Mouse (Mus musculus) heart, postnatal 0 days (tissue): ENCODE measurements at regions not wholly inside any gene's neighbourhood (a gene's known extent, or its start where the extent isn't known, plus 50 kb on each side); places are given as distances from the start of the nearest gene placed in this dataset.

Experiments
- CTCF ChIP-seq: IDR thresholded peaks from 2 replicates; pipeline ENCODE4 v1.5.1; 2016; ENCODE audit warnings: antibody characterized with exemption, control low read depth, low read depth
- EP300 ChIP-seq: IDR thresholded peaks from 2 replicates; pipeline ENCODE4 v1.6.1; 2016; ENCODE audit warnings: antibody characterized with exemption, low read depth

DNA sequence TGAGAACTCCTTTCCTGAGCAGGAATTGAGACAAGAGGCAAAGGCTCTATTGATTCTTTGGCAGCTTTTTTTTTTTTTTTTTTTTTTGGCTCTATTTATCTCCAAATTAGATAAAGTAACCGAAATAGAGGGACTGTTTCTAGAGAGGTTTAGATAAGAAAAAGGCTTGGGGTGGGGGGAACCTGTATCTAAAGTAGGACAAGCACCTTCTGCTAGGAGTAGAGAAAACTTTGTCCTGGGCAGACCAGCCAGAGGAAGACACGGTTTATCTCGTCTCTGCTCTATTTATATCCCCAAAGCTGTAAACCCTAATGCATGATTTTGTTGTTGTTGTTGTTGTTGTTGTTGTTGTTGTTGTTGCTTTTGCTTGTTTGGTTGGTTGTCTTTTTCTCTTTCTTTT, 199.6 kb upstream of the Gm11114 start:
- no peak for TF ChIP-seq CTCF
- no peak for TF ChIP-seq EP300
